Mouse (Mus musculus) spleen, embryonic (tissue): ENCODE data around the gene Fgf22.

Experiments
- CTCF ChIA-PET: fragments of 350-600 bp; sonication (Branson Sonifier 250); formaldehyde crosslinking; loops from one replicate; lab custom pipeline; 2022; lab: Charles Lee

The Fgf22 gene

GRCm38 (mm10) chr10:79766001-79766507 lies 11.2 kb downstream of the Fgf22 start:
- CTCF ChIA-PET, result no interaction called here

GRCm38 (mm10) chr10:79766508-79767325 lies 11.8 kb downstream of the Fgf22 start, which contains the start of gene Rnf126:
TSS of gene Rnf126 (minus strand) at chr10:79766952.
- CTCF ChIA-PET, result interaction anchor here (1.5 to 2.4 kb wide), 2 partner anchors 12 to 22 kb away, joined by 5 to 17 read pairs; no protein-coding TSS in a partner anchor

GRCm38 (mm10) chr10:79767372-79768244 lies 12.7 kb downstream of the Fgf22 start:
- CTCF ChIA-PET, result interaction anchor here (0.7 to 2.4 kb wide), 4 partner anchors 11 to 50 kb away, joined by 4 to 17 read pairs (median 6); no protein-coding TSS in a partner anchor

- CTCF ChIA-PET, result interaction anchor here (0.6 to 2.4 kb wide), 4 partner anchors 10 to 44 kb away, joined by 4 to 17 read pairs (median 6); no protein-coding TSS in a partner anchor
Measured at GRCm38 (mm10) chr10:79768400-79768799, 13.5 kb downstream of the Fgf22 start.

GRCm38 (mm10) chr10:79769329-79769728 lies 14.5 kb downstream of the Fgf22 start:
- CTCF ChIA-PET, result interaction anchor here (0.7 to 2.0 kb wide), 3 partner anchors 20 to 81 kb away, joined by 3 to 8 read pairs (median 4); no protein-coding TSS in a partner anchor

GRCm38 (mm10) chr10:79772320-79772719 lies 17.4 kb downstream of the Fgf22 start:
- CTCF ChIA-PET, result no interaction called here

GRCm38 (mm10) chr10:79773208-79773607 lies 18.3 kb downstream of the Fgf22 start:
- CTCF ChIA-PET, result no interaction called here

GRCm38 (mm10) chr10:79774486-79775279 lies 19.8 kb downstream of the Fgf22 start:
- CTCF ChIA-PET, result interaction anchor here (0.7 to 1.1 kb wide), 2 partner anchors 11 to 1557 kb away, joined by 4 to 15 read pairs; no protein-coding TSS in a partner anchor

- CTCF ChIA-PET, result interaction anchor here (2.5 kb wide), 1 partner anchor 9 kb away, joined by 17 read pairs; the partner anchor contains the start of gene Rnf126
Measured at GRCm38 (mm10) chr10:79777103-79777531, 22.2 kb downstream of the Fgf22 start, which contains the start of gene Fstl3. TSS of gene Fstl3 (plus strand) at chr10:79777272.

- CTCF ChIA-PET, result interaction anchor here (0.6 to 2.5 kb wide), 3 partner anchors 10 to 70 kb away, joined by 3 to 17 read pairs (median 3); partner anchors contain the start of genes Palm and Rnf126
Measured at GRCm38 (mm10) chr10:79778006-79778405, 23.1 kb downstream of the Fgf22 start.

- CTCF ChIA-PET, result interaction anchor here (2.5 kb wide), 1 partner anchor 11 kb away, joined by 17 read pairs; the partner anchor contains the start of gene Rnf126
Measured at GRCm38 (mm10) chr10:79779193-79779592, 24.3 kb downstream of the Fgf22 start.

GRCm38 (mm10) chr10:79779784-79780663 lies 25.1 kb downstream of the Fgf22 start:
- CTCF ChIA-PET, result interaction anchor here (0.9 to 2.5 kb wide), 2 partner anchors 11 to 12 kb away, joined by 3 to 17 read pairs; partner anchors contain the start of gene Rnf126

GRCm38 (mm10) chr10:79780664-79781015 lies 25.8 kb downstream of the Fgf22 start:
- CTCF ChIA-PET, result interaction anchor here (0.9 kb wide), 1 partner anchor 11 kb away, joined by 3 read pairs; no protein-coding TSS in a partner anchor

GRCm38 (mm10) chr10:79781139-79781538 lies 26.3 kb downstream of the Fgf22 start:
- CTCF ChIA-PET, result no interaction called here

GRCm38 (mm10) chr10:79781956-79782355 lies 27.1 kb downstream of the Fgf22 start:
- CTCF ChIA-PET, result interaction anchor here (0.7 kb wide), 1 partner anchor 18 kb away, joined by 3 read pairs; no protein-coding TSS in a partner anchor

GRCm38 (mm10) chr10:79783050-79783449 lies 28.2 kb downstream of the Fgf22 start:
- CTCF ChIA-PET, result interaction anchor here (0.6 to 0.8 kb wide), 2 partner anchors 10 to 71 kb away, joined by 3 to 4 read pairs; partner anchors contain the start of gene Palm

- CTCF ChIA-PET, result interaction anchor here (0.7 to 1.2 kb wide), 3 partner anchors 9 to 87 kb away, joined by 3 to 11 read pairs (median 3); partner anchors contain the start of gene Palm
Measured at GRCm38 (mm10) chr10:79783920-79784800, 29.3 kb downstream of the Fgf22 start.
